Mouse (Mus musculus) stomach, postnatal 0 days (tissue): ENCODE results near the gene Igfn1.

Experiments used
- CTCF ChIP-seq: IDR thresholded peaks from 2 replicates; pipeline ENCODE4 v1.5.1; 2016; ENCODE audit warnings: antibody characterized with exemption, low read depth, mild to moderate bottlenecking, moderate library complexity
- EP300 ChIP-seq: optimal IDR thresholded peaks from 2 replicates; pipeline ENCODE3; 2016; ENCODE audit warnings: antibody characterized with exemption

DNA sequence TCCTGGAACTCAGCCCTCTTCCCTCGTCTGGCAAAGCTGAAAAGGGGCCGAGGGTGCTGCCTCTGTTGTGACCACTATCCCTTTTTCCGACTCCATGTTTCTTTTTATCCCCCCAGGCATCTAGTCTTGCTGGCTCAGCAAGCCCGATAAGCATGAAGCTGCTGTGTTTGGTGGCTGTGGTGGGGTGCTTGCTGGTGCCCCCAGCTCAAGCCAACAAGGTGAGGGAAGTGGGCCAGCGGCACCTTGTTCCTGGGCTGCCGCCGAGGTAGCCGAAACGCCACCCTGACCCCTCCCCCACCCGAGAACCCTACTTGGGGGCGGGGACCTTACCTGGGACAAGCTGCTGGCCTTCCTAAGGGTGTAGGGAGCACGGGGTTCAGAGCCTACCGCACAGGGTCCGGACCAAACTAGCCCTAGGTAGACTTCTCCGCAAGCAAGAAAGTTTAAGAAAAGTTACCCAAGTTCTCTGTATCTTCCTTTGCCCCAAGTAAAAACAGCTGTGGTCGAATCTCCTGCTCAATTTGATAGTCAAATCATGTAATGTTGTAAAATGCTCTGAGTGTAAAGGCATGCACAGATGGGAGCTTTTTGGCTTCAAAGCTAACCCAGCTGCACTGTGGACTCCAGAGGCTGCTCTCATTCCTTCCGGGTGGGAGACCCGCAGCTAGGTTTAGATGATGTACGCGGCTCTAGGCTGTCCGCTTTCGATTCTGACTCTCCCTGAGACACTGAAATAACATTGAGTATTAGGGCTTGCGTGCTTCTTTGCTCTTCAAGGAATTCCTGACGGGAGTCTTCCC lies 12.4 kb upstream of the Igfn1 start:
- TF ChIP-seq EP300 (no peak), CTCF (no peak)
